Mouse (Mus musculus) embryonic facial prominence, embryonic 13.5 days (tissue): Measurements from ENCODE around the gene Itpr1. TPM values are rescaled to one million over a fixed set of nuclear protein-coding genes. Genes with fewer than 3 reads are reported as not detected.
A peak's percentile ranks its signal among the peaks of the same experiment; 100 is the strongest.

Experiments used
- ATAC-seq: fragments of 200-750 bp; cut with Nextera tagmentation; 2 replicates; pipeline ENCODE4 v1.8.0; 2017; ENCODE audit warnings: low read depth; ENCODE audit not compliant: insufficient number of reproducible peaks, insufficient read depth, low FRiP score, low TSS enrichment
- H3K27ac ChIP-seq: fragments of 300-500 bp; sonication (generic); 2 replicates; pipeline ENCODE4 v1.5.1; 2015; ENCODE audit warnings: moderate library complexity, mild to moderate bottlenecking, inconsistent platforms
- H3K27me3 ChIP-seq: fragments of 300-500 bp; sonication (generic); 2 replicates; pipeline ENCODE4 v1.6.1; 2015; ENCODE audit warnings: mild to moderate bottlenecking, inconsistent platforms
- H3K36me3 ChIP-seq: fragments of 300-500 bp; sonication (generic); 2 replicates; pipeline ENCODE4 v1.6.1; 2015; ENCODE audit warnings: mild to moderate bottlenecking, inconsistent platforms
- H3K4me1 ChIP-seq: fragments of 300-500 bp; sonication (generic); 2 replicates; pipeline ENCODE4 v1.6.1; 2015; ENCODE audit warnings: inconsistent platforms
- H3K4me2 ChIP-seq: fragments of 300-500 bp; sonication (generic); 2 replicates; pipeline ENCODE4 v1.6.1; 2015; ENCODE audit warnings: moderate library complexity, mild to moderate bottlenecking, inconsistent platforms
- H3K4me3 ChIP-seq: fragments of 300-500 bp; sonication (generic); 2 replicates; pipeline ENCODE4 v1.5.1; 2015; ENCODE audit warnings: mild to moderate bottlenecking, inconsistent platforms
- H3K9ac ChIP-seq: fragments of 300-500 bp; sonication (generic); 2 replicates; pipeline ENCODE4 v1.6.1; 2015; ENCODE audit warnings: mild to moderate bottlenecking, inconsistent platforms
- H3K9me3 ChIP-seq: fragments of 300-500 bp; sonication (generic); 2 replicates; pipeline ENCODE4 v1.6.1; 2016; ENCODE audit warnings: inconsistent platforms
- WGBS: fragments of 180-500 bp; shearing (Covaris S2); methylation state at CpG from one replicate; pipeline ENCODE4 v1.1.7; 2015; ENCODE audit warnings: mixed read lengths; 5-methylcytosine and 5-hydroxymethylcytosine counted together
- polyA plus RNA-seq: library from polyadenylated mRNA; unstranded; fragments of >200 nt; fragmentation: Nextera tagmentation; extraction: Ambion mirVana; gene quantifications from 2 replicates; pipeline ENCODE4 v1.2.1, GENCODE M21; 2015

Gene Itpr1
- polyA plus RNA-seq, 1 experiment from 2014 or later: 7.8 TPM

- H3K27me3 ChIP-seq: no peaks in the 10 kb centered on the region
- H3K9ac ChIP-seq: no peak overlapping the region
- no peak overlapping the region for H3K4me2 ChIP-seq
- no peaks in the 10 kb centered on the region for H3K9me3 ChIP-seq
- H3K4me1 ChIP-seq: peaks cover 42% of the 10 kb centered on the region
- H3K4me3 ChIP-seq: no peak overlapping the region
- H3K36me3 ChIP-seq: no peaks in the 10 kb centered on the region
- 68% methylated on average over 3 of the region's 3 CpGs for WGBS
- H3K27ac ChIP-seq: no peak overlapping the region
- no peak for ATAC-seq
Measured at GRCm38 (mm10) chr6:108247211-108247610, 34.3 kb downstream of the Itpr1 start.

- Histone ChIP-seq H3K4me2 (no peak overlapping the region), H3K4me1 (peaks cover 42% of the 10 kb centered on the region), H3K27ac (peak overlapping the region; percentile 89), H3K9ac (no peak overlapping the region), H3K27me3 (no peaks in the 10 kb centered on the region), H3K36me3 (no peaks in the 10 kb centered on the region), H3K9me3 (no peaks in the 10 kb centered on the region), H3K4me3 (no peak overlapping the region)
- ATAC-seq: peak; percentile 24; the same call in 1 of the 2 replicates
- 20% methylated on average over 4 of the region's 4 CpGs for WGBS
Measured at GRCm38 (mm10) chr6:108248519-108248918, 35.6 kb downstream of the Itpr1 start.

GRCm38 (mm10) chr6:108249031-108249917 lies 36.4 kb downstream of the Itpr1 start:
- H3K9ac ChIP-seq: no peak overlapping the region
- 5% methylated on average over 9 of the region's 9 CpGs for WGBS

GRCm38 (mm10) chr6:108249918-108250225 lies 37.0 kb downstream of the Itpr1 start:
- peaks cover 42% of the 10 kb centered on the region for H3K4me1 ChIP-seq
- ATAC-seq: no peak
- WGBS: 43% methylated on average over 3 of the region's 3 CpGs
- no peak overlapping the region for H3K4me3 ChIP-seq
- H3K9ac ChIP-seq: no peak overlapping the region
- peak overlapping the region; percentile 45; the same call in 1 of the 2 replicates for H3K27ac ChIP-seq
- no peaks in the 10 kb centered on the region for H3K9me3 ChIP-seq
- no peak overlapping the region for H3K4me2 ChIP-seq
- H3K27me3 ChIP-seq: no peaks in the 10 kb centered on the region
- no peaks in the 10 kb centered on the region for H3K36me3 ChIP-seq

More at GRCm38 (mm10) chr6:108249031-108249917, 36.4 kb downstream of the Itpr1 start:
- no peaks in the 10 kb centered on the region for H3K27me3 ChIP-seq
- H3K9me3 ChIP-seq: no peaks in the 10 kb centered on the region
- H3K36me3 ChIP-seq: no peaks in the 10 kb centered on the region
- H3K4me2 ChIP-seq: peak overlapping the region; percentile 5
- ATAC-seq: peak; percentile 81
- peak overlapping the region; percentile 89 for H3K27ac ChIP-seq
- peaks cover 42% of the 10 kb centered on the region for H3K4me1 ChIP-seq
- H3K4me3 ChIP-seq: no peak overlapping the region

- no peak overlapping the region for H3K4me3 ChIP-seq
- H3K27me3 ChIP-seq: no peaks in the 10 kb centered on the region
- ATAC-seq: no peak
- H3K36me3 ChIP-seq: no peaks in the 10 kb centered on the region
- peaks cover 42% of the 10 kb centered on the region for H3K4me1 ChIP-seq
- no peak overlapping the region for H3K27ac ChIP-seq
- WGBS: 78% methylated on average over 4 of the region's 4 CpGs
- H3K9ac ChIP-seq: no peak overlapping the region
- H3K4me2 ChIP-seq: no peak overlapping the region
- no peaks in the 10 kb centered on the region for H3K9me3 ChIP-seq
Measured at GRCm38 (mm10) chr6:108250416-108250815, 37.5 kb downstream of the Itpr1 start.

GRCm38 (mm10) chr6:108252565-108253360 lies 39.9 kb downstream of the Itpr1 start:
- H3K9ac ChIP-seq: no peak overlapping the region
- H3K27ac ChIP-seq: no peak overlapping the region
- no peak for ATAC-seq
- no peaks in the 10 kb centered on the region for H3K36me3 ChIP-seq
- H3K4me2 ChIP-seq: no peak overlapping the region
- H3K4me3 ChIP-seq: no peak overlapping the region
- 83% methylated on average over 13 of the region's 13 CpGs for WGBS
- no peaks in the 10 kb centered on the region for H3K27me3 ChIP-seq
- no peaks in the 10 kb centered on the region for H3K9me3 ChIP-seq
- peaks cover 31% of the 10 kb centered on the region for H3K4me1 ChIP-seq

- ATAC-seq: no peak
- no peak overlapping the region for H3K9ac ChIP-seq
- H3K4me3 ChIP-seq: no peak overlapping the region
- H3K36me3 ChIP-seq: no peaks in the 10 kb centered on the region
- no peaks in the 10 kb centered on the region for H3K27me3 ChIP-seq
- WGBS: 60% methylated on average over 9 of the region's 9 CpGs
- no peak overlapping the region for H3K4me2 ChIP-seq
- peaks cover 17% of the 10 kb centered on the region; the same call in 1 of the 2 replicates for H3K4me1 ChIP-seq
- H3K9me3 ChIP-seq: no peaks in the 10 kb centered on the region
- H3K27ac ChIP-seq: no peak overlapping the region
Measured at GRCm38 (mm10) chr6:108254132-108255064, 41.5 kb downstream of the Itpr1 start.

GRCm38 (mm10) chr6:108255880-108256279 lies 43.0 kb downstream of the Itpr1 start:
- H3K4me3 ChIP-seq: no peak overlapping the region
- no peak for ATAC-seq
- no peaks in the 10 kb centered on the region for H3K27me3 ChIP-seq

GRCm38 (mm10) chr6:108257225-108257624 lies 44.3 kb downstream of the Itpr1 start:
- Histone ChIP-seq H3K36me3 (no peaks in the 10 kb centered on the region), H3K27ac (no peak overlapping the region), H3K9me3 (no peaks in the 10 kb centered on the region), H3K4me3 (no peak overlapping the region), H3K9ac (no peak overlapping the region), H3K27me3 (no peaks in the 10 kb centered on the region), H3K4me1 (0 out of 2 replicates have a peak, but pooled peaks cover 8% of the 10 kb centered on the region), H3K4me2 (no peak overlapping the region)
- ATAC-seq: no peak
- 71% methylated on average over 3 of the region's 3 CpGs for WGBS

More at GRCm38 (mm10) chr6:108255880-108256279, 43.0 kb downstream of the Itpr1 start:
- Histone ChIP-seq H3K4me2 (no peak overlapping the region), H3K36me3 (no peaks in the 10 kb centered on the region), H3K9me3 (no peaks in the 10 kb centered on the region), H3K9ac (no peak overlapping the region), H3K27ac (no peak overlapping the region; the same call in 1 of the 2 replicates), H3K4me1 (0 out of 2 replicates have a peak, but pooled peaks cover 8% of the 10 kb centered on the region)
- WGBS: 50% methylated on average over 4 of the region's 4 CpGs

GRCm38 (mm10) chr6:108258631-108259030 lies 45.7 kb downstream of the Itpr1 start:
- 56% methylated on average over 2 of the region's 2 CpGs for WGBS

GRCm38 (mm10) chr6:108259671-108260070 lies 46.8 kb downstream of the Itpr1 start:
- Histone ChIP-seq H3K4me3 (no peak overlapping the region), H3K36me3 (no peaks in the 10 kb centered on the region), H3K4me2 (no peak overlapping the region), H3K27ac (no peak overlapping the region), H3K27me3 (no peaks in the 10 kb centered on the region), H3K4me1 (peaks cover 10% of the 10 kb centered on the region; the same call in 1 of the 2 replicates), H3K9me3 (no peaks in the 10 kb centered on the region), H3K9ac (no peak overlapping the region)
- no peak for ATAC-seq
- 46% methylated on average over 2 of the region's 2 CpGs for WGBS

More at GRCm38 (mm10) chr6:108258631-108259030, 45.7 kb downstream of the Itpr1 start:
- H3K36me3 ChIP-seq: no peaks in the 10 kb centered on the region
- ATAC-seq: no peak
- no peaks in the 10 kb centered on the region for H3K27me3 ChIP-seq
- no peak overlapping the region for H3K4me3 ChIP-seq
- H3K4me2 ChIP-seq: no peak overlapping the region
- H3K4me1 ChIP-seq: peaks cover 10% of the 10 kb centered on the region; the same call in 1 of the 2 replicates
- no peaks in the 10 kb centered on the region for H3K9me3 ChIP-seq
- no peak overlapping the region for H3K9ac ChIP-seq
- H3K27ac ChIP-seq: no peak overlapping the region
